Mouse (Mus musculus) frontal cortex, postnatal 14 days (tissue): ENCODE results near the gene Rbm39.
"Not testable (repeated sequence)": the region's sequence is repeated elsewhere in the genome, so short reads cannot be mapped to it uniquely, and the experiment has no call there.

Experiments
- DNase-seq, 2 experiments: peaks; one replicate each; pipeline ENCODE4 v3.0.0; 2022; ENCODE audit warnings: low spot score in 2 of 2

Gene Rbm39

DNA sequence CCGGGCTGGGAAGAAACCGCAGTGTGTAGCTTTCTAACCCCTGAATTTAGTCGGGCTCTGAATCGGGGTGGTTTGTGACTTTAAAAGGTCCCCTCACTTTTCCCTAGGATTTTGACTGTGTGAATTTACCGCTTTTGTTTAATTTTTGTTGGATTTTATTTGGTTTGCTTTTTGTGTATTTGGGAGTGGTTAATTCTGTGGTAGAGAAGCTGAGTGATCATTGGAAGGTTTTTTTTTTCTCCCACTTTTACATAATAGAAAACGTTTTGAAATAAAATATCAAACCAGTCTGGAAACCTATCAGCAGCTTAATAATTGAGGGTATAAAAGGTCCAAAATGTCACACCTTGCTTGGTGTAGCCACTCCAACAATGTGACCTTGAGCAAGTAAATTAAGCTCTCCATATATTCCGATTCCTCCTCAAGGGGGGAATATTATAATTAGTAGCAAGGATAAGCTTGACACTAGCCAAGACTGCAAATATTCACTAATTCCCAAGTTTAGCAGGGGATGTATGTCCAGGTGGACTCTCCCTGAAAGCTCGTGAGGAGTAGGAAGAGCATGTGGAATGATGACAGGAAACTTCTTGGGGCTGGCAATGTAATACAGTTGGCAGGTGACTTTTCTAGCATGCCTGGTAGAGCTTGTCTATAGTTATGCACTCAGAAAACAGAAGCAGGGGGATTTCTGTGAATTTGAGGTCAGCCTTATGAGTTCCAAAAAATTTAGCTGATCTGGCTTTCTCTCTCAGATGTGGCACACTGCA lies 969 bp upstream of the Rbm39 start:
- no peak for DNase-seq

DNA sequence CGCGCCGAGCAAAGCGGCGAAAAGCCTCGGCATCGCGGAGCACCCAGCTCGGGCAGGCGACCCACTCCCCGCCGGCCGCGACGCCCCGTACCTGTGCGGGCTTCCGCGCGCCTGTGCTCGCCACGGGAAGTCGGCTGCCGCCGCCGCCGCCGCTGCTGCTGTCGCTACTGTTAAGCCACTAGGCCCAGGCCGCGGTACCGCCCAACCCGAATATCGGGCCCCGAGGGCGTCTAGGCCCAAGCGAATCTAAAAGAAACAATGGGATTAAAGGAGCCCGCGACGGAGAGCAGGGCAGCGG lies 293 bp downstream of the Rbm39 start:
- DNase-seq, result no peak

- peak; percentile 64 to 67 for DNase-seq
Observed at GRCm38 (mm10) chr2:156179046-156179795, 817 bp downstream of the Rbm39 start.

GRCm38 (mm10) chr2:156177651-156178050 lies 2.4 kb downstream of the Rbm39 start:
- no peak for DNase-seq

DNA sequence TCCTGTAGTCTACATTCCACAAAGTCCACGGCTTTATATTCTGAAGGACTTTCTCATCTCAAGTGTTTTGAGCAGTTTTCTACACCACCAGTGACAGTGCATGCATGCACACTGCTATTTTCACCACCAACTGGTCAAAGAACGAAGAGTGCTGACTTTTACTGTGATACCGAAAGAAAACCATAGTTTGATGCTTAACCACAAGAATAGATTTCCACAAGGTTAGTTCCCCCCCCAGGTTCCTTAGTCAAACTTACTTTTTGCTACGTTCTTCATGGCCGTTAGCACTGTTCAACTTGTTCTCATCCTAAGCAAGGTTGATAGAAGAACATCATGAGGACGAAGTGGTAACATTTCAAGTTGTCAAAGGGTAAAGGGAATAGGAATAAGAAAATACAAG lies 3.0 kb downstream of the Rbm39 start:
- no peak for DNase-seq

- no peak for DNase-seq
Observed at GRCm38 (mm10) chr2:156166557-156166956, 13.5 kb downstream of the Rbm39 start.

GRCm38 (mm10) chr2:156165478-156165877 lies 14.6 kb downstream of the Rbm39 start:
- no peak for DNase-seq

DNA sequence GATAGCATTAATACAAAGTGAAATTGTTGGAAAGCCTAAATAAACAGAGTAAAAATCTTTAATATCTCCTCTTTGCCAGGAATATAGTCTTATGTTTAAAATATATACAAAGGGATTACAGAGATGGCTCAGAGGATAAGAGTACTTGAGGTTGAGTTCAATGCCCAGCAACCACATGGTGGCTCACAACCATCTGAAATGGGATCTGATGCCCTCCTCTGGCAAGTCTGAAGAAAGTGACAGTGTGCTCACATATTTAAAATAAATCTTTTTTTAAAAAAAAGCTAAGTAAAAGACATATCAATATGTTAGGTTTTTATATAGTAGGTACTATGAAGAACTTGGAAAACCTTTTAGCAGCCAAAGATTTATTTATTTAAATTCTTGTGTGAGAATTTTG lies 28.5 kb downstream of the Rbm39 start:
- DNase-seq, result no peak

GRCm38 (mm10) chr2:156147316-156147915 lies 32.6 kb downstream of the Rbm39 start:
- DNase-seq, result no peak

- no peak for DNase-seq
Observed at GRCm38 (mm10) chr2:156146272-156146989, 33.6 kb downstream of the Rbm39 start.

DNA sequence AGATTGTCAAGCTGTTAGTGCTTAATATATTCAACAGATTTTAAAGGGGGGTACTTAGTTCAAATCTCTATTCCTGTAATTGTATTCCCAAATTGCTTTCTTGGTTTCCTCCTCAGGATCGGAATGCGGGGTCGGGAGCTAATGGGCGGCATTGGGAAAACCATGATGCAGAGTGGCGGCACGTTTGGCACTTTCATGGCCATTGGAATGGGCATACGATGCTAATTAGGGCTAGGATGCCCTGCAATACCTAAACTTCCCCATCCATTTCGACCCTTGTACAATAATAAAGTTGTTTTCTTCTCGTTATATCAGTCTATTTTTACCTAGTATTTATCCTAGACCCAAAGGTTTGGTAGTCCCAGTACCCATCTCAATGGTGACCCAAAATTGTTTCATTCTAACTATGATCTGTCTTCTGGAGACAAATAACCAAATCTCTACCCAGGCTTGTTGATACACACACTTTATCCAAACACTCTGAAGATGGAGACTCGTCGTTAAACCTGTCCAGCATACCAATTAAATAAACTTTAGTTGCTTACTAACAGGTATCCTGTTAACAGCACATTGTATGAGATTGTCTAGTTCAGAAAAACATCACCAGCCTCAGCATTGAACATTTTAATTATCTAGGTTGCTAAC lies 34.4 kb downstream of the Rbm39 start:
- DNase-seq, result no peak

GRCm38 (mm10) chr2:156143953-156144724 lies 35.9 kb downstream of the Rbm39 start, which contains the start of the genes Romo1 and Nfs1:
TSS of gene Romo1 (plus strand) at chr2:156144039.
TSS of gene Nfs1 (minus strand) at chr2:156144186.
- DNase-seq, result peak; percentile 90 to 94

- no peak for DNase-seq
Observed at GRCm38 (mm10) chr2:156143367-156143766, 36.7 kb downstream of the Rbm39 start.

- no peak for DNase-seq
Observed at GRCm38 (mm10) chr2:156142820-156143219, 37.2 kb downstream of the Rbm39 start.

DNA sequence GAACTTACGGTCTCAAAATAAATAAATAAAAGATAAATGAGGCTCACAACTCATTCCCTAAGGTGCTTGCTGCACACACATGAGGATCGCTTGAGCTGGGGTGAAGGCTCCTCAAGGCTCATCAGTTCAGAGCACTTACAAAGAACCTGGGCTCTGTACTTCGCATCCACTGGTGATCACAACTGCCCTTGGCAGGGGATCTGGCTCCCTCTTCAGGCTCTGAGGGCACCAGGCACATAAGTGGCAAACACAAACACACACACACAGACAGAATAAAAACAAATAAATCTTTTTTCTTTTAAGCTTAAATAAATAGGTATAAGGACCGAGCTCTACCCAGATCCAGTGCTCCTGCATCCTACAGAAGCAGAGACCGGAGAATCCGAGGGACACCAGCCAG lies 44.3 kb downstream of the Rbm39 start:
- no peak for DNase-seq

DNA sequence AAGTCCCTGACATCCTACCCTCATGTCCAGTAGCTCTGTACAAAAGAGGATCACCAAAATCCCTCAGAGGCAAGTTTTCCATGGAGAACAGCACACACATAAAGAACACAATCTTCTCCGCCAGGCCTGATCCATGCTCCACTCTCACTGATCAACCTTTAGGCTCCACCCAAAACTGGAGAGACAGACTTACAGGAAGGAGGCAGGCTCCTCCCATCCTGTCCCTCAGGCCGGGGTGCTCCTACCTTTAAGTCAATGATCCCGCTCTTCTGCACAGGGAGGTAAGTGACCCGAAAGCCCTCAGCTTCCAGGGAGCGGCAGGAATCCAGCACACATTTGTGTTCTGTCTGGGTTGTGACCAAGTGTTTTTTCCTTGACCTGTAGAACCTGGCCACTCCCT lies 45.9 kb downstream of the Rbm39 start:
- no peak for DNase-seq

DNA sequence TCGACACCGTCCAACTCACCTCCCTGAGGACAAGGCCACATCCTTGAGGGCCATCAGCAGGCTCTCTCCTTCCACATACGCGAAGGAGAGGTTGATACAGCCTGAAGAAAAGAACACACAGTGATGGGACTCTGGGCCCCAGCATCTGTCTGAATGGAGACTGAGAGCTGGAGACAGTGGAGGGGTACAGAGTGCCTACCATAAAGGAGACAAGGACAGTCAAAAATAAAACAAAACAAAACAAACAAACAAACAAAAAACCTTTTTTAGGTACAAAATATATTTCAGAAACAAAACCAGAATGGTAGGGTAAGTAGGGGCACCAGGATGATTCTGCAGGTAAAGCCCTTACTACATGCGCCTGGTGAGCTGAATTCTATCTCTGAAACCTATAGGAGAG lies 53.0 kb downstream of the Rbm39 start, which contains the start of gene Gm28036:
Gm28036 (minus strand) TSS at position 101 of the 400 bp plus-strand sequence.
- no peak for DNase-seq

DNA sequence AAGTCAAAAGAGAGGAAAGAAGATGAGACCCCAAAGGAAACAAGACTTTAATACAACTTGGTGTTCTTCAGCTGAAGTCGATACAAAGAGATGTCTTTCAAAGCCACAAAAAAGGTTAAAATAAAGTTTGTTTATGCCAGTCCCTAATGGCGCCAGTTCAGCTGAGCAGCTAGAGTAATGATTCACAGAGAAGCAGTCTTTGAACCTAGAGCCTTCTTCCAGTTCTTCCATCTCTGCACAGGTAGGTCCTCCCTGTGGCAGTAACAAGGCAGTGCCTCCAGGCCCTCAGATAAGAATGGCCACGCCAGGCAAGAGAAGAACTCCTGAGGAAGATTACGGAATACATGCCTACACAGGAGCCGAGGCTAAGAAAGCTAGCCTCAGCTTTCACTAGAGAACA lies 56.3 kb downstream of the Rbm39 start:
- no peak for DNase-seq

DNA sequence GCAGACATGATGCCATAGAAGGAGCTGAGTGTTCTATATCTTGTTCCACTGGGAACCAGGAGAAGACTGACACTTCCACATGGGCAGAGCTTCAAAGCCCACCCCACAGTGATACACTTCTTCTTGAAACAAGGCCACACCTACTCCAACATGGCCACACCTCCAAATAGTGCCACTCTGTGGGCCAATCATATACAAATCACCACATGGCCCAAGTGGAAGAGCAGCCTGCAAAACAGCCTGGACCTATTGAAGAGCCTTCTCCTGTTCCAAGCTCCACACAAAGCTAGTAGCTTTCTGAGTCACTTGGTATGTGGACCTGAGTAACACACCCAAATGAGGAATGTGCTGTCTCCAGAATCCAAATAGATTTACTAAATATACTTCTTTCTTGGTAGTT lies 60.5 kb downstream of the Rbm39 start:
- no peak for DNase-seq

- DNase-seq, result not testable (repeated sequence)
Observed at GRCm38 (mm10) chr2:156112080-156112423, 68.0 kb downstream of the Rbm39 start.
